Mouse (Mus musculus) thymus, postnatal 10 days (tissue): ENCODE data around the gene Apopt1.
"Not testable (repeated sequence)": the region's sequence is repeated elsewhere in the genome, so short reads cannot be mapped to it uniquely, and the experiment has no call there.

Experiments used
- DNase-seq, 2 experiments: peaks; one replicate each; pipeline ENCODE4 v3.0.0; 2021; ENCODE audit warnings: low spot score in 2 of 2

Gene Apopt1

DNA sequence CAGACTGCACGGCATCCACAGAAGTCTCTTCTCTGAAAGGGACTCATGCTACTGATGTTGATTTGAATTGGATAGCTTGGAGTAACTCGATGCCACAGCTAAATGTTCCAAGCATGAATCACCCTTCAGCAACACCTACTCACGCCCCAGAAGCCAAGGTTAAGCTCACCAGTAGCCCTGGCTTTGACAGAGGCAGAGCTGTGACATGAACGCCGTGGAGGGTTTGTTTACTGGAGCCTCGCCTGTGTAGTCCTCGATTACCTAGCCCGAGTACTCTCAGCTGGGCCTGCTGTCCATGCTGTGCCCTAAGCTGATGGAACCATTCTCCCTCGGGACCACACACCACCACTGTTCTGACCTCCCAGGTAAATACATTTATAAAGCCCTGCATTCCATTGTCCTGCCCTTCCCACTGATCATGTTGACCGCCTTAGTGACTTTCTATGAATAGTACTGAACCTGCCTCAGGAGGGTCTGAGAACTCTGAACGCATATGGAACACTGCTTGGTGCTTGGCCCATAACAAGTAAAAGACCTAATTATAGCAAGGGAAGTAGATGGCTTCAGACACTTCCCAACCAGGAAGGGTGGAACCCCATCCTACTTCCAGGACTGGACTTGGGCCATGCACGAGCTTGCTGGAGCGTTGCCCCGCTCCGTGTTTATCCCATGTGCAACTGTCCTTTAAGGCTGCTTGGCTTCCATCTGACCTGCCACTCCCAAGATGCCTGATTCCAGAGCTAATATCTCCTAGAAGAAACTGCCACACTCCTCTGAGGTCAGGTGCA, 7.7 kb upstream of the Apopt1 start:
- DNase-seq, result no peak

DNA sequence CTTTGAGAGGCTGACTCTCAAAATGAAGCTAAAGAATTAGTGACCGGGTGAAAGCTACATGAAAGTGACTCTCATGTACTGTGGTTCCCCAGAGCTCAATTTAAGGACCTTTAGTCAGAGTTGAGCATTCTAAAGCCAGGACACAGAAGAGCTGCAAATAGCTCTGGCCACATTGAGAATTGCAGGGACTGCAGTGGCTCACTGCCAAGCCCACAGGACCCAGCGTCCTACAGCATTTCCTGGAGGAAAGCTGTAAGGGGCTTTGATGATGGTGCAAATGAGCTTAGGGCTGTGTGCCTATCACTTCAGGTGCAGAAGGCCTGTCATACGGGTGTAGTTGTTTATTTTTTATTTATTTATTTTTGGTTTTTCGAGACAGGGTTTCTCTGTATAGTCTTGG, 4.9 kb upstream of the Apopt1 start:
- no peak for DNase-seq

DNA sequence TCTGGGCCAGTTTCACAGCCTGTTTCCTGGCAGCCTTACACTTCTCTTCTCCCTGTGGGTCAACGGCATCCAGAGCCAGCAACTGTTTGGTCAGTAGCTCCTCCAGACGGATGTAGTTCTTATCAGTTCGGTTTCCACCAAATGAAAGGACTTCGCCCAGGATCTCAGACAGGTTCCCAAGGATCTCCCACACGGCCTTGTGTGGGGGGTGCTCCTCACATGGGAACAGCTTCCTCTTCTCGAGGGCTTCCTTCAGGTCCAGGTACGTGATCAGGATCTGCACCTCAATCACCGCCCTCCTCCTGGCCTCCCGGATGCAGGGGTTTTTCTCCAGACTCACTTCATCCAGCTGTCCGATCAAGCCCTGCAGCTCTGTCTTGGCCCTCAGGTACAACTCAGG, 3.0 kb upstream of the Apopt1 start:
- DNase-seq, result no peak

DNA sequence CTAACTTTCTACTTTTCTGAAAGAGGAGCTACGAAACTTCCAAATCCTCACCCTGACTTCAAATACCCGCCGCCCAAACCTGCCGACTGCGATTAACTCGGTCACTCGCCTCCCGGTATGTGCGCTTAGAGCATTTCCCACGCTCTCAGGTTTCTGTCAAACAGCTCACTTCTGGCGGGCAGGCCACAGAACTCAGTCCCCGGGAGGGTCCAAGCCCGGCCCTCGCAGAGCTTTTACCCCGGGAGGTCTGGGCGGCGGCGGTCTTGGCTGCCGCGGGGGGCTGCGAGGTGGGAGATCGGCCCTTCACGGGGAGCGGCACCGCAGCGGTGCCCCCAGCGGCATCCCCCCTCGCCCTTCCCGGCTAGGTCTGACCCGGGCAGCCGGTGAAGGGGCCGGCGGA, 585 bp upstream of the Apopt1 start:
- DNase-seq, result peak in 1 of 2 experiments; percentile 16

DNA sequence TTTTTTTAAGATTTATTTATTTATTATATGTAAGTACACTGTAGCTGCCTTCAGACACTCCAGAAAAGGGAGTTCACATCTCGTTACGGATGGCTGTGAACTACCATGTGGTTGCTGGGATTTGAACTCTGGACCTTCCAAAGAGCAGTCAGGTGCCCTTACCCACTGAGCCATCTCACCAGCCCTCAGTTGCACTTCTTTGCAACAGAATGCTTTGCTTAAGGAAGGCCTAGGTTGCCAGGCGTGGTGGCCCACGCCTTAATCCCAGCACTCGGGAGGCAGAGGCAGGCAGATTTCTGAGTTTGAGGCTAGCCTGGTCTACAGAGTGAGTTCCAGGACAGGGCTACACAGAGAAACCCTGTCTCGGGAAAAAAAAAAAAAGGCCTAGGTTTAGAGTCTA, 819 bp downstream of the Apopt1 start:
- DNase-seq, result not testable (repeated sequence)

DNA sequence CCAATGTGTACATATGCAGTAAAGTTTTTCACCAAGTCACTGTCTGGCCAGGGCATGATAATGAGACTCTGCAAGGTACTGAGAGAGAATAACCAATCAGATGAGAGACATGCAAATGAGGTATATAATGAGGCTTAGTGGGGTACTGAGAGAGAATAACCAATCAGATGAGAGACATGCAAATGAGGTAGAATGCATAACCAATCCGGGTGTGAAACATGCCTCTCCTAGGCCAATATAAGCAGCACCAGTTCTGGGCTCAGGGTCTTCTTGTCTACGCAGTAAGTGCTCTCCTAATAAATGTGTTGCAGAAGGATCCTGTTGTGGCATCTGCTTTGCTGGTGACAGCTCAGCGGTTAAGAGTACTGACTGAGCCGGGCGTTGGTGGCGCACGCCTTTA, 3.4 kb downstream of the Apopt1 start:
- DNase-seq, result no peak

DNA sequence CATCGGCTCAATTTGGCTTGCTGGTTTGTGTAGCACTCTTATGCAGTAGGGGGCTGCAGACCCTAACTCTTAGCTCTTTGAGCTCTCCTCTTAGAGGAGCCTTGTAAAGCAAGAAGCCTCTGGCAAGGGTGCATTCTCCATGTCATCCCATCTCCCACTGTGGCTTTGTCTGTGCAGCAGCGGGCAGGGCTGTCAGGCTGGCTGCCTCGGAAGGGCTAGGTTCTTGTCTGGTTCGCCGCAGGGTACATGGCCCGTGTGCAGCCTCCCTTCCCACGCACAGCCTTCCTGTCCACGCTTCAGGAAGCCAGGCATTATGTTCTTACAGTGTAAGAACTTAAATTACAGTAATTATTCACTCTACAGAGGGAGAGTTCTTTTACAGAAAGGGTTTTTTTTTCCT, 5.6 kb downstream of the Apopt1 start:
- DNase-seq, result no peak

DNA sequence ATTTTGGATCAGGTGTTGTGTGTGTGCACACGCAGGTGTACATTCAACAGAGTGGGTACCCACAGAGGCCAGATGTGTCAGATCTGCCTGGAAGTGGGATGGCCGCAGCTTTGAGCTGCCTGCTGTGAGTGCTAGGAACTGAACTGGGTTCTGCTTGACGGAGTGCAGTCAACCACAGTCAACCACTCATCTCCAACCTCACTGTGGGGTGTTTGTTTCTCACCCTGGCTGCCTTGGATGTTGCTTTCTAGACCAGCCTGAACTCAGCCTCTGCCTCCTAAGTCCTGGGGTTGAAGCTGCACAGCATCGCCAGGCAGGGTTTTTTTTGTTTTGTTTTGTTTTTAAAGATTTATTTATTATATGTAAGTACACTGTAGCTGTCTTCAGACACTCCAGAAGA, 7.2 kb downstream of the Apopt1 start:
- no peak for DNase-seq

DNA sequence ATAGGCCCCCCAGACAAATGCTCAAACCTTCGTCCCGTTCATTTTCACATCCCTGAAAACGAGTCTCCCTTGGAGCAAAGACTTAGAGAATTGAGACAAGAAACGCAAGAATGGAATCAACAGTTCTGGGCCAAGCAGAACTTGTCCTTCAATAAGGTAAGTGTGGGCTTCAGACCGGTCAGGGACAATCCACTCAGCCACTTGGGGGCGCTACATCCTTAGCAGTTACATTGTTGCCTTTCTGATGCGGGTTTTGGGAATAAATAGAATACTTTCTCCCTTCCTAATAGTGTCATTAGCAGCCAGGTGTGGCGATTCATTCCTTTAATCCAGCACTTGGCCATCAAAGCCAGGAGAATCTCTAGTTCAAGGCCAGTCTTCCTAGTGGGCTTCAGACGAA, 9.6 kb downstream of the Apopt1 start:
- DNase-seq, result peak in 1 of 2 experiments; percentile 48

DNA sequence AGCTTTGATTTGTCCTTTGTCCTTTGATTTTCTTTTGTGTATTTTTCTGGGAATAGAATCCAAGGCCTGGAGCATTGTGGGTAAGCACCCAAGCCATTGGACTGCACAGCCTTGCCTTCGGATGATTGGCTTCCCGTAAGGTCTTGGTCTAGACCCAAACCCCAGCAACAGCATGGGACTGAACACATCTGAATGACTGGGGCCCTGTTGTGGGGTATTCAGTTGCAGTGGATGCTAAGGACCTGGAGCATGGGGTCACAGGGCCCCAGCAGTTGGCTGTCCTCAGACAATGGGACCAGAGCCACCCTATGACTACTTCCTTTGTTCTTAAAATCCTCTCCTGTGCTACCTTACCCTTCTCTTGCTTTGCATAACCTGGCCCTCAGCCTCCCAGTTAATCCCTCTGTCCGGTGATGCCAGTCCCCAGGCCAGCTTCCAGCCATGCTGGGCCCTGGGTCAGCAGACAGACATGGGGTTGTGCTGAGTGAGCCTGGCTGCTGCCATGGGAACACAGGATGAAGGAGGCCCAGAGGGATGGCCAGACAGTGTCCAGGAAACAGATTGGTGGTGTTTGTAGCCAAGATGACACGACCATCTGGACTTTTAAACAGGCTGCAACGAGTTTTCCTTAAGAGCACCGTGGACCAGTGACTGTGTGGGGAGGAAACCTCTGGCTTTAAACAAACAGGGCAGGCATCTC, 11.7 kb downstream of the Apopt1 start:
- DNase-seq, result no peak

DNA sequence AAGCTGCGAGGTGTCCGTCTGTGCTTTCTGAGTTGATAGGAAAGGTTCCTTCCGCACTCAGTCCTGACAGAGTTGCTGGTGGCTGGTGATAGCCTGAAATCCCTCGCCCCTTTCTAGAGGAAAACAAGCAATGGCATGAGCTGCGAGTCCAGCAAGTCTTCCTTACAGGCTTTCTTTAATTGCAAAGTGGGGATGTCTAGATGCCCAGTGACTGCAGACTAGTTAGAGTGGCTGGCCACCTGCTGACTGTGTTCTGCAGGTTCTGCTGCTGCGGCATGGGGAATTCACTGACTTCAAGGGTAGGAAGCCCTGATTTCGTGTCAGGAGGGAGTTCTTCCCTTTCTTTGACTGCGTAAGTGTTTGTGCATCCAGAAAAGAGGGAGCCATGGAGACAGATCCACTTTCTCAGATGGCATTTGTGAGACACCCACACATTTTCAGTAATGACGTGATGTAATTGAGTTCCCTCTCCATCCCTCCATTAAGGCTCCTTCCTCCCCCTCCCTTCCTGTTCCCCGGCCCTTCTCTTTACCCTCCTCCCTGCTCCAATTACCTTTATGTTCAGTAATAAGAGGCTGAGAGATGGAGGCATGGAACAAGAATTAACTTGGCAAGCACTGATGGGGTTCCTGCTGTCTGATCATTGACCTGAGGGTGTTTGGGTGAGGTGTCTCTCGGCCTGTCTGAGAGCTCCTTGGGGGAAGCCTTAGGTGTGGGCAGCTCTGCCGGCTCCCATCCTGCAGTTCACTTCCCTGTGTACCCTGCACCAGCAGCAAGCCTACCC, 12.5 kb downstream of the Apopt1 start:
- no peak for DNase-seq

DNA sequence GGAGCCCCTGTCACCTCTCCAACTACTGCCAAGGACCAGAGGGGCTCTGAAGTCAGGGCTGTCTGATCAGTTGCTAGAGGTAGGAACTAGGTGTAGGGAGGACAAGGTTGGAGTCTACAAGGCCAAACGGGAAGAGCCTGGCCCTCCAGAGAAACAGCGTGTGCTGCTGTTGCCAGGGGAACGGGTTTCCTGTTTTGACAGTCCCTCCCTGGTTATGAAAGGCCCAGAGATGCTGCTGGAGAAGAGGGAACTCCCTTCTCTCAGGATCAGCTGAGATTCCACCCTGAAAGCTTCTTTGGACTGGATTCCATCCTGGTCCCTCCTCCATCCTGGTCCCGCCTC, 13.0 kb downstream of the Apopt1 start:
- no peak for DNase-seq

DNA sequence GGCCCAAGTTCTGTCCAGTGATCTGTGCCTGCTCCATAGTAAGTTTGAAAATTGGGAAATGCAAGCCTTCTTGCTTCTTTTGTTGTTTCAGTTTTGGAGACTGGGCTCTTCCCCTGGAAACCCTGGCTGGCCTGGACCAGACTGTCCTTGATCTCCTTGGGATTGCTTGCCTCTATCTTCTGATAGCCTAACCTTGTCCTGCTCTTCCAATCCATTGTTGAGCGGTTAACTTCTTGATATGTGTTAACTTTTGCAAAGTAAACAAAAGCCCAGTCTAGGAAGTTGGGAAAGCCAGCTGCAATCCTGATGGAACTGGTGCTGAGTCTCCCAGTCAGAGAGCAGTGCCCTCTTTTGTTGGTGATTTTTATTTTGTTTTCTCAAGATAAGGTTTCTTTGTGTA, 14.9 kb downstream of the Apopt1 start:
- no peak for DNase-seq

DNA sequence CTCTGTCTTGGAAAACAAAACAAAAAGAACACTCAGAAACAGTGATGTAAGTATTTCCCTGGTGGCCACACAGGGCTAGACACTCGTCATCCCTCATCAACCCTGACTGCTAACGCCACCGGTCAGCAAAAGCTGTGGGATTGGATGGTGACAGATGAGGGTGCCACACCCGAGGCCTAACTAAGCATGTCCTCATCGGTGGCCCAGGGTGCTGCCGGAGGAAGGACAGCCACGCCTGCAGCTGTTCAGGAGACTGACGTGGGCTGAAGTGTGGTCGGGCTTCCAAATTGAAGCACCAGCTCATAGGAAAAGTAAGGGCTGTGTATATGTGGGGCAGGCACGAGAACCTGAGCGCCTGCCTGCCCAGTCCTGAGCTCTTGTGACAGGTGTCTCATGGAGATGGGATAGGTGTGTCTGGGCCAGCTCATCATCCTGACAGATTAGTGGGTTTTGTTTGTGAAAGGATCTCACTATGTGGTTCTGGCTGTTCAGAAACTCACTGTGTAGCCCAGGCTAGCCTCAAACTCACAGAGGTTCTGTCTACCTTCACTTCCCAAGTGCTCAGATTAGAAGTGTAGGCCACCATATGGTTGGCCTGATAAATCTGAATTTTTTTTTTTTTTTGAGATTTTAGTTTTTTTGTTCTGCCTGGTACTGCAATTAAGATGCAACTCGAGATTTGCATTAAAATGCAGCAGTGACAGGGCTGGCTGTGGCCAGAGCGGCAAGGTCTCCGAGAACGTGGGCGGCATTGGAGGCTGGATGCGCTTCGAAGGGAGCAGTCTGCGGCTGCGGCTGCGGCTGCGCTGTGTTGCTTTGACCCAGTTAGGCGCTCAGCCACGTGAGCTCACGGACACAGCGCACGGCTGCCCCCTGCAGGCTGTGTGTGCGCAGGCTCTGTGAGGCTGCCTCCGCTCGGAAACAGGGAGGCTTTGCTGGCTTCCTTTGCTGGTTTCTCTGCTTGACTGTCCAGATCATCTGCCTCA, 19.1 kb downstream of the Apopt1 start:
- DNase-seq, result peak; percentile 75 to 91

DNA sequence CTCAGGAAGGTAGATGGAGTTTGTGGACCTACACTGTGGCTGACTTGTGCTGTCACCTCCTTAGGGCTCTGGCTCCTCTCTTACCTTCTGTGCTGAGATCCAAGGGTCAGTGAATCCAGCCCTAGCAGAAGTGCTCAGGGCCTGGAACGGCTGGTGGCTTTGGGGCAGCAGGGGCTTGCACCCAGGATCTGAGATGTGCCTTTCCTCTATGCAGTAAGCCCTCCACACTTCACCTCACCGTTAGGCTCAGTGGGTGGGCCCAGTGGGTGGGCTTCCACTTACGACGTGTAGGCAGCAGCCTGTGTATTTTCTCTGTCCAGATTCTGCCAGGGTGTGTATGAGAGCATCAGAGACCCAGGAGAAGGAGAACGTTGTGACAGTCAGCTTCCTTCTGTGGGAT, 19.9 kb downstream of the Apopt1 start:
- DNase-seq, result no peak

DNA sequence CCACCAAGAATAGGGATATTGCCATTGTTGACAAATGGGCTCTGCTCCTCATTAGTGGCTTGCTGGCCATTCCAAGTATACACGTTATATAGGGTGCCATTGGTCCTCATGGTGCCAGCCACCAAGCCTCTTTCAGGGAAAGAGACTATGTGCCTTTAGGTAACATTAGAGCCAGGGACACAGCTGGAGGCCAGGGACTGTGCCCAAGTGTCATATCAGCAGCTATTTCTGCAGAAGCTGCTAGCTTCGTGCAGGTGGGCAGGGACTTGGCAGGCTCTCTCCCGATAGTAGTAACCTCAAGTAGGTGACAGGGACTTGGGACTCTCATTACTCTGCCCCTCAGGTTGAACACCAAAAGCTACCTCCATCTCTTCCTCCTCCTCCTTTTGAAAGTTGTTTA, 21.9 kb downstream of the Apopt1 start:
- no peak for DNase-seq

DNA sequence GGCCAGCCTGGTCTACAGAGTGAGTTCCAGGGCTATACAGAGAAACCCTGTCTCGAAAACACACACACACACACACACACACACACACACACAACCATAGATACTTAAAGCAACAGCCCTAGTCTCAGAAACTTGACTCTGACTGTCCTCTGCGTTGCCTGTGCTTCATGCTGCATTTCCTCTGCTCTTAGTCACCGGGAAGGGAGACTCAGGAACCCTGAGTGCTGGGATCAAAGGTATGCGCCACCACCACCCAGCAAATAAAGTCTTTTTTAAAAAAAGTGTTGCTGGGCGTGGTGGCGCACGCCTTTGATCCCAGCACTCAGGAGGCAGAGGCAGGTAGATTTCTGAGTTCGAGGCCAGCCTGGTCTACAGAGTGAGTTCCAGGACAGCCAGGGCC, 23.6 kb downstream of the Apopt1 start:
- DNase-seq, result not testable (repeated sequence)

DNA sequence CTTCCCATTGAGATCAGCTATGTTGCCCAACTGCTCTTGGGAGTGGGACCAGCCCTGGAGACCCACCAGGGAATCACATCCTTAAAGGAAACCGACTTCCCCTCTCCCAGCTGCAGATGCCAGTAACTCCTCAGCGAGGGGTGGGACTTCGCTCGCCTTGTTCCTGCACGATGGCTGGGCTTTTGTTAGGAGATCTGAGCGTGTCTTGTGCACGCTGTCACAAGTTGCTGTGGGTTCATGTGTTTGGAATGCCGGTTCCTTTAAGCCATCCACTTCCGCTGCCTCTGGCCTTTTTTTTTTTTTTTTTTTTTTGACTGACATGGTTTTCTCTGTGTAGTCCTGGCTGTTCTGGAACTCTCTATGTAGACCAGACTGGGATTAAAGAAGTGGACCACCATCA, 24.3 kb downstream of the Apopt1 start:
- no peak for DNase-seq

DNA sequence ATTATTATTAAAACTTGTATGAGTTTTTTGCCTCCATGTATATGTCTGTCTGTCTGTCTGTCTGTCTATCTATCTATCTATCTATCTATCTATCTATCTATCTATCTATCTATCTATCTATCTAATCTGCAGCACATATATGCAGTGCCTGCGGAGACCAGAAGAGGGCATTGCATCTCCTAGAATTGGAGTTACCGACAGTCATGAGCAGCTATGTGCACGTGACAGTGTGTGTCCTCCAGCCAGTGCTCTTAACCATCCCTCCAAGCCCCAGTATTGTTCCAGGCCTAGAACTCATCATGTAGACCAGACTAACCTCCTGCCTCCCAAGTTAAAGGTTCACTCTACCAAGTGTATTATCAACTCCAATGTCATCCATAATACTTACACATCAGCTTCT, 25.7 kb downstream of the Apopt1 start:
- DNase-seq, result peak in 1 of 2 experiments; percentile 51

DNA sequence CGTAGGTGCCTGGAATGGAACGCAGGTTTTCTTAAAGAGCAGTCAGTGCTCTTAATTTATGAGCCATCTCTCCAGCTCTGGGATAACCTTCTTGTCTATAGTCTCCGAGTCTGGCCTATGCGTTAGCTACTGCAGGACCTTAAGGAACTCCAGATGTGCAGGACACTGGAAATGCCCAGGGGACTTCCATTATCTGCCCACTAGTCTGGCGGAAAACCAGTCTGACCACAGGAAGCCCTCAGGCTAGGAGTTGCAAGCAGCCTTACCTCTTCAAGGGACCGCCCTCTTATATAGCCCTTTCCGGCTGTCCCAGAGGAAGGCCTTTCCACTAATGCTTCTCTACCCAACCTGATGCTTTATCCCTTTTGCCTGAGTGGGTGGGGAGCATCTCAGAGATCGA, 28.3 kb downstream of the Apopt1 start:
- DNase-seq, result no peak

DNA sequence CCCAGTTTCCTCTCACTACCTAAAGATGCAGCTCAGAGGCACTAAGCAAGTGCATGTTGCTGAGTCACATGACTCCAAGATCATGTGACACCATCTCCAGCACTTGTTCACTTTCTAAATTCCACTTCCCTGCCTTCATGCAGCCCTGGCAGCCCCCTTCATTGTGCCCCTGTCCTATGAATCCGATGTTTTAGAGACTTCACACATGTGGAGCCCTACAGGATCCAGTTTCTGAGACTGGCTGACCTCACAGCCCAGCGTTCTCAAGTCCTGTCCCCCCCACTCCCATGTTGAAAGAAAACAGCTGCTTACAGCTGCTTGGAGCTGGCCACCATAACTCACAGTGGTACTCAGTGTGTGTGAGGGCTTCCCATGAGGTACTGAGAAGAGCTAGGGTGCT, 30.4 kb downstream of the Apopt1 start:
- DNase-seq, result no peak

DNA sequence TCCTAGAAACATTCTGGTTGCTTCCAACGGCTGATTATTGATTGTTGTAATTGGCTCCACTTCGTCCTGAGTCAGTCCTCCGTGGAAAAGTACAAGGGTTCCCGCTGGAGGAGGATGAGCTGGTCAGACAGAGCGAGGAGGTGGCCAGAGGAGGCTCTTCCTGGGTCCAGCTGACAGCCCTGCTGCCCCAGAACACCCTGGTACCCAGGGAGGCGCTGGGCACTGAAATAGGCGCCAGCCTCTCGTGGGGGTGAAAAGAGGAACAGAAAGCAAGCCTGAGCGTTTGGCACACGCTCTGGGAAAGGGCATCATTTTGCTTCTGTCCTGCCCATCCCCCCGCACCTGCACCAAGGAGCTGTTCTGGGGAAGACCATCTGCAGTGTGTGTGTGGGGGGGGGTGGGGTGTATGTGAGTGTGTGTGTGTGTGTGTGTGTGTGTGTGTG, 30.9 kb downstream of the Apopt1 start:
- no peak for DNase-seq
